Mouse (Mus musculus) mouse embryonic stem cell (cell line): ENCODE data around the gene Ppp1r9b.
"Not testable (repeated sequence)": the region's sequence is repeated elsewhere in the genome, so short reads cannot be mapped to it uniquely, and the experiment has no call there.

Experiments used
- in situ Hi-C, 2 experiments: fragments of 300-500 bp; cut with MboI; formaldehyde crosslinking; loops; 1 replicate in 1 of 2; 3 replicates in 1 of 2; pipeline ENCODE4 v1.14.3; 2019 to 2020; ENCODE audit warnings: low sequenced_read_pairs in 2 of 2, low pct_unique_long_range_greater_than_20kb in 1 of 2, mixed read lengths in 1 of 2; ENCODE audit not compliant: unreplicated experiment in 1 of 2

Gene Ppp1r9b

GRCm38 (mm10) chr11:95008661-95009628 lies 18.1 kb downstream of the Ppp1r9b start:
- in situ Hi-C loops = no loop called here

- in situ Hi-C loops = no loop called here
Observed at GRCm38 (mm10) chr11:95009629-95010014, 18.8 kb downstream of the Ppp1r9b start, which contains the start of gene Samd14. Samd14 (plus strand) TSS chr11:95009879.

- in situ Hi-C loops = no loop called here
Observed at GRCm38 (mm10) chr11:95010141-95010739, 19.4 kb downstream of the Ppp1r9b start.

- in situ Hi-C loops = not testable (repeated sequence)
Observed at GRCm38 (mm10) chr11:95010841-95011403, 20.1 kb downstream of the Ppp1r9b start.

- in situ Hi-C loops = no loop called here
Observed at GRCm38 (mm10) chr11:95011416-95011815, 20.6 kb downstream of the Ppp1r9b start.

- in situ Hi-C loops = no loop called here
Observed at GRCm38 (mm10) chr11:95012075-95012474, 21.2 kb downstream of the Ppp1r9b start.

- in situ Hi-C loops = no loop called here
Observed at GRCm38 (mm10) chr11:95012487-95012886, 21.7 kb downstream of the Ppp1r9b start.

GRCm38 (mm10) chr11:95015484-95015883 lies 24.6 kb downstream of the Ppp1r9b start:
- in situ Hi-C loops = no loop called here

GRCm38 (mm10) chr11:95022237-95022992 lies 31.6 kb downstream of the Ppp1r9b start:
- in situ Hi-C loops = no loop called here

GRCm38 (mm10) chr11:95023481-95023880 lies 32.6 kb downstream of the Ppp1r9b start:
- in situ Hi-C loops = no loop called here

- in situ Hi-C loops = no loop called here
Observed at GRCm38 (mm10) chr11:95024439-95025184, 33.8 kb downstream of the Ppp1r9b start.

GRCm38 (mm10) chr11:95025227-95026012 lies 34.6 kb downstream of the Ppp1r9b start:
- in situ Hi-C loops = no loop called here

GRCm38 (mm10) chr11:95026090-95026542 lies 35.3 kb downstream of the Ppp1r9b start:
- in situ Hi-C loops = no loop called here

- in situ Hi-C loops = no loop called here
Observed at GRCm38 (mm10) chr11:95026849-95027248, 36.0 kb downstream of the Ppp1r9b start.

- in situ Hi-C loops = no loop called here
Observed at GRCm38 (mm10) chr11:95027850-95028470, 37.1 kb downstream of the Ppp1r9b start.

- in situ Hi-C loops = no loop called here
Observed at GRCm38 (mm10) chr11:95032945-95033344, 42.1 kb downstream of the Ppp1r9b start.

GRCm38 (mm10) chr11:95033617-95034016 lies 42.8 kb downstream of the Ppp1r9b start:
- in situ Hi-C loops = no loop called here
